Mouse (Mus musculus): Measurements from ENCODE around the gene Rint1. TPM values are rescaled to one million over a fixed set of nuclear protein-coding genes. Genes with fewer than 3 reads are reported as not detected.

Gene Rint1
- 25.8 and 28.8 TPM in 2 replicates for polyA plus RNA-seq (2014; fragmentation: Nextera tagmentation; extraction: Ambion mirVana)

DNA sequence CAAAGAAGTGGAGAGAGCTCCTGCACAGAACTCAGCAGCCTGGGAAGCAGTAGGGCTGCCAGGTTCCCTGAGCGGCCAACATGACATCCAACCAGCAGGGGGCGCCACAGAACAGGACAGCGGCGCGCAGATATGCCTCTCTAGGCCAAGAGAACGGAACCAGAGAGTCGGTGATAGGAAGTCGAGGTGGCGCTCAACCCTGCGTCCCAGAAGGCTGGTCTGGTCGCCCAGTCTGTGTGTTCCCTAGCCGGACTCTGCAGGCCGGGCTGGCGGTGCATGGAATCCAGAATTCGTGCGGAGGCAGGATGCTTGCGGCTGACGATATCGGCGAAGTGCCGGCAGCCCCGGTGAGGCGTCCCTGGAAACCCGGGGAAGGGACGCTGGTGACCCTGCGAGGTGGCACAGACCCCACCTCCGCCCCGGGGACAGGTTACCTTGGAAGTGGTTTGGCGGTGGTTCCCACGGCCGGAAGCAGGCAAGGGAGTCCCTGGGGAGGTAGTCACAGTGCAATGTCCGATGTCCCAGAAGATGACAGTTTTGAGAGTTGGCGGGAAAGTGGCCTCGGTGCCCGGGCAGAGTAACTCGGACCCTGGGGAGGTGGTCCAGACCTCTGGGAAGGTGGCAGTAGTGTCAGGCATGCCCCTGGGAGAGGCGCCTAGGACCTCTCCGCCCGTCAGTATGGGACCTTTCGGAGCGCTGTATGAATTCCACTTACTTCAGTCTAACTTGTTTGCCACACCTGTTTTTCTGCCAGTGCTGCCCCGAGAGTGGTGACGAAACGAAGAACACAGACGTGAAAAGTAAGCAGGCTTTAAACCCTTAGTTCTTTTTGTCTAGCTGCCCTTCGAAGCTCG is at the start of gene Rint1:
Gene Rint1, plus strand, starts transcription at position 176 of the 854 bp plus-strand sequence.
- Histone ChIP-seq H3K27ac (peak within 1 kb of the TSS; percentile 73), H3K4me2 (replicated peaks) (peak within 1 kb of the TSS; percentile 94), H3K36me3 (replicated peaks; ENCODE audit: control insufficient read depth, insufficient read depth) (peaks cover 9% of the 10 kb centered on the region; the same call in 1 of the 2 replicates), H3K9me3 (ENCODE audit: control insufficient read depth, low read length) (no peaks in the 10 kb centered on the region), H3K9ac (peak within 1 kb of the TSS; percentile 91), H3K4me3 (replicated peaks; ENCODE audit: low read length) (peak within 1 kb of the TSS; percentile 91), H3K4me1 (replicated peaks; ENCODE audit: control insufficient read depth, insufficient read depth, low read length) (peaks cover 8% of the 10 kb centered on the region), H3K27me3 (ENCODE audit: control insufficient read depth, insufficient read depth, low read length) (no peaks in the 10 kb centered on the region)
- WGBS: 3% methylated on average over 47 of the region's 47 CpGs
- peak; percentile 98 for DNase-seq (ENCODE audit: low spot score)
- ATAC-seq (ENCODE audit: low FRiP score): peak; percentile 79

DNA sequence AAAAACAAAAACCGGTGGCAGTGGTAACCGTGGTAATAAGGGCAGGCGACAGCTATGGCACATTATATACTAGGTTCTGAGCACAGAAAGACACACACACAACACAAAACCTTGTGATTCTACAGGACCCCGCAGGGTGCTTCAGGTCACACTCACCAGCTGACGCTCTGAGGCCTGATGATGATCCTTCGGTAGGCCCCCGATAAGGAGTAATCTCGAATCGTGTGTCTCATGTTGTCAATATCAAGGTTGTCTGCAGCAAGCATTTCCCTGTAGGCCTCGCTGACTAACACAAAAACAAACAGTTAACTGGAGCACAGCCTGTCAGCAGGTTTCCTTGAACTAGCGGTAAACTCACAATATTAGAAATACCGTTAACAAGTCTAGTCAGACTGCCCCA is 44.2 kb upstream of the Rint1 start:
- Histone ChIP-seq H3K9ac (no peak overlapping the region), H3K4me1 (replicated peaks; ENCODE audit: control insufficient read depth, insufficient read depth, low read length) (no peaks in the 10 kb centered on the region), H3K36me3 (replicated peaks; ENCODE audit: control insufficient read depth, insufficient read depth) (peaks cover 83% of the 10 kb centered on the region), H3K4me2 (replicated peaks) (no peak overlapping the region), H3K27me3 (ENCODE audit: control insufficient read depth, insufficient read depth, low read length) (no peaks in the 10 kb centered on the region), H3K9me3 (ENCODE audit: control insufficient read depth, low read length) (no peaks in the 10 kb centered on the region), H3K4me3 (replicated peaks; ENCODE audit: low read length) (no peak overlapping the region), H3K27ac (no peak overlapping the region)
- DNase-seq (ENCODE audit: low spot score) (no peak), ATAC-seq (ENCODE audit: low FRiP score) (no peak)
- WGBS: 96% methylated on average over 12 of the region's 12 CpGs

GRCm38 (mm10) chr5:23749882-23750281 is 37.6 kb upstream of the Rint1 start:
- Histone ChIP-seq H3K9ac (no peak overlapping the region), H3K27me3 (ENCODE audit: control insufficient read depth, insufficient read depth, low read length) (no peaks in the 10 kb centered on the region), H3K4me2 (replicated peaks) (no peak overlapping the region), H3K36me3 (replicated peaks; ENCODE audit: control insufficient read depth, insufficient read depth) (peaks cover 41% of the 10 kb centered on the region), H3K27ac (no peak overlapping the region), H3K4me3 (replicated peaks; ENCODE audit: low read length) (no peak overlapping the region), H3K4me1 (replicated peaks; ENCODE audit: control insufficient read depth, insufficient read depth, low read length) (no peaks in the 10 kb centered on the region), H3K9me3 (ENCODE audit: control insufficient read depth, low read length) (no peaks in the 10 kb centered on the region)
- WGBS: 64% methylated on average over 2 of the region's 2 CpGs
- no peak for ATAC-seq (ENCODE audit: low FRiP score)
- no peak for DNase-seq (ENCODE audit: low spot score)

DNA sequence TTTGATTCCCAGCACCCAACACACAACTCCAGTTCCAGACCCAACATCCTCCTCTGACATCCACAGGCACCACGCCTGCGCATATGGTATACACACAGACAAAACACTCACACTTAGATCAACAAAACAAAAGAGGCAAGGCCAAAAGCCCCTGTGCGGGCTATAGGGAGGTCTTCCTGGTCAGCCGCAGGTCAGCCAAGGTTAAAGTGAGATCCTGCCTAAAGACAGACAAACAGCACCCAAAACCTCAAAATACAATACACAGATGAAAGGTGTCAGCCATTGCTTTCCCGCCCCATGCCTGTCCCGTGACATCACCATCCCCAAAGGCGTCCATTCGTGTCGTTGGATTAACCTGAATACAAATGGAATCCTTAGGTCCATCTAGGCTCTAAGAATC is 31.9 kb upstream of the Rint1 start:
- no peak overlapping the region for H3K4me3 ChIP-seq (replicated peaks; ENCODE audit: low read length)
- H3K9ac ChIP-seq: no peak overlapping the region
- peaks cover 28% of the 10 kb centered on the region for H3K36me3 ChIP-seq (replicated peaks; ENCODE audit: control insufficient read depth, insufficient read depth)
- H3K27me3 ChIP-seq (ENCODE audit: control insufficient read depth, insufficient read depth, low read length): no peaks in the 10 kb centered on the region
- H3K9me3 ChIP-seq (ENCODE audit: control insufficient read depth, low read length): no peaks in the 10 kb centered on the region
- H3K4me1 ChIP-seq (replicated peaks; ENCODE audit: control insufficient read depth, insufficient read depth, low read length): no peaks in the 10 kb centered on the region
- WGBS: 97% methylated on average over 9 of the region's 9 CpGs
- no peak for DNase-seq (ENCODE audit: low spot score)
- ATAC-seq (ENCODE audit: low FRiP score): no peak
- no peak overlapping the region for H3K4me2 ChIP-seq (replicated peaks)
- H3K27ac ChIP-seq: no peak overlapping the region

- H3K4me2 ChIP-seq (replicated peaks): no peak overlapping the region
- no peaks in the 10 kb centered on the region for H3K4me1 ChIP-seq (replicated peaks; ENCODE audit: control insufficient read depth, insufficient read depth, low read length)
- H3K4me3 ChIP-seq (replicated peaks; ENCODE audit: low read length): no peak overlapping the region
- no peak overlapping the region for H3K9ac ChIP-seq
- no peaks in the 10 kb centered on the region for H3K27me3 ChIP-seq (ENCODE audit: control insufficient read depth, insufficient read depth, low read length)
- no peak overlapping the region for H3K27ac ChIP-seq
- ATAC-seq (ENCODE audit: low FRiP score) (no peak), DNase-seq (ENCODE audit: low spot score) (no peak)
- WGBS: 96% methylated on average over 4 of the region's 4 CpGs
- no peaks in the 10 kb centered on the region for H3K9me3 ChIP-seq (ENCODE audit: control insufficient read depth, low read length)
- peaks cover 31% of the 10 kb centered on the region for H3K36me3 ChIP-seq (replicated peaks; ENCODE audit: control insufficient read depth, insufficient read depth)
These were observed 31.1 kb upstream of the Rint1 start for GRCm38 (mm10) chr5:23756368-23756767.

DNA sequence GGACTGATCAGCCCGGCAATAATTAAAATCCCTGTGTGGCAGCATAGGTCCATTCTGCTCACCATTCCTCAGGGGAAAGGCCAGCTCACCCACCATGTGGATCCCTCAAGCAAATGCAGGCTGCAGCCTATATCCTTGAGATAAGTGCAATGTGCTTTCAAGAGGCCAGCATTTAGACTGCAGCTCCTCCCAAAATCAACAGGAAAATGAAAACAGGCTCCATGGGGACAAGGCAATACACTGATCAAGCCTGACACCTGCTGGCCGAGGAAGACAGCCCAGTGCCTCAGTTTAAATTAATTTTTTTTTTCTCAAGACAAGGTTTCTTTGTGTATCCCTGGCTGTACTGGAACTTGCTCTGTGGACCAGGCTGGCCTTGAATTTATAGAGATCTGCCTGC is 28.9 kb upstream of the Rint1 start:
- peak; percentile 40; the same call in 1 of the 2 replicates for ATAC-seq (ENCODE audit: low FRiP score)
- Histone ChIP-seq H3K27me3 (ENCODE audit: control insufficient read depth, insufficient read depth, low read length) (no peaks in the 10 kb centered on the region), H3K27ac (no peak overlapping the region), H3K4me2 (replicated peaks) (no peak overlapping the region), H3K36me3 (replicated peaks; ENCODE audit: control insufficient read depth, insufficient read depth) (peaks cover 43% of the 10 kb centered on the region), H3K4me3 (replicated peaks; ENCODE audit: low read length) (no peak overlapping the region), H3K4me1 (replicated peaks; ENCODE audit: control insufficient read depth, insufficient read depth, low read length) (no peaks in the 10 kb centered on the region), H3K9me3 (ENCODE audit: control insufficient read depth, low read length) (no peaks in the 10 kb centered on the region), H3K9ac (no peak overlapping the region)
- 53% methylated on average over 2 of the region's 2 CpGs for WGBS
- DNase-seq (ENCODE audit: low spot score): peak; percentile 67

GRCm38 (mm10) chr5:23762531-23762930 is 25.0 kb upstream of the Rint1 start:
- no peak for DNase-seq (ENCODE audit: low spot score)
- H3K36me3 ChIP-seq (replicated peaks; ENCODE audit: control insufficient read depth, insufficient read depth): peaks cover 40% of the 10 kb centered on the region
- 94% methylated on average over 6 of the region's 6 CpGs for WGBS
- no peaks in the 10 kb centered on the region for H3K27me3 ChIP-seq (ENCODE audit: control insufficient read depth, insufficient read depth, low read length)
- H3K9ac ChIP-seq: no peak overlapping the region
- ATAC-seq (ENCODE audit: low FRiP score): no peak
- H3K4me1 ChIP-seq (replicated peaks; ENCODE audit: control insufficient read depth, insufficient read depth, low read length): no peaks in the 10 kb centered on the region
- H3K4me2 ChIP-seq (replicated peaks): no peak overlapping the region
- H3K9me3 ChIP-seq (ENCODE audit: control insufficient read depth, low read length): no peaks in the 10 kb centered on the region
- no peak overlapping the region for H3K27ac ChIP-seq
- H3K4me3 ChIP-seq (replicated peaks; ENCODE audit: low read length): no peak overlapping the region

DNA sequence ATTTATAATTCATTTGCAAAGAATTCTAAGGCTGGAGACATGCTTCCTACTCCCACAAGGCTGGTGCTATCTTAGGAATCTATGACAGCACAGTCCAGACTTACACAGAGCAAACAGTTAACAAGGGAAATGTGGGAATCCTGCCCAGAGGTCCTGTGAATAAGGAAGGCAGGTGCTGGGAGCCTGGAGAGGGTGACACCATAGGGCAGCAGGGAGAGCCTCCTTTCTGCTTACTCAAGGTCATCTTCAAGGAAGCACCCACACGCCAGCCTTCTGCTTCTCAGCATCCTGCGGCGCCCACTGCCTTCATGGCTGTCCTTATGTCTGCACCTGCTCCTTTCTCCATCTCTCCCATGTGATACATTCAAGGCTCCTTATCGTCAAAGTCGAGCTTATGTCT is 23.0 kb upstream of the Rint1 start:
- Histone ChIP-seq H3K4me1 (replicated peaks; ENCODE audit: control insufficient read depth, insufficient read depth, low read length) (no peaks in the 10 kb centered on the region), H3K36me3 (replicated peaks; ENCODE audit: control insufficient read depth, insufficient read depth) (peaks cover 49% of the 10 kb centered on the region), H3K9ac (no peak overlapping the region), H3K9me3 (ENCODE audit: control insufficient read depth, low read length) (no peaks in the 10 kb centered on the region), H3K4me2 (replicated peaks) (no peak overlapping the region), H3K4me3 (replicated peaks; ENCODE audit: low read length) (no peak overlapping the region), H3K27me3 (ENCODE audit: control insufficient read depth, insufficient read depth, low read length) (no peaks in the 10 kb centered on the region), H3K27ac (no peak overlapping the region)
- ATAC-seq (ENCODE audit: low FRiP score) (no peak), DNase-seq (ENCODE audit: low spot score) (no peak)
- WGBS: 96% methylated on average over 5 of the region's 5 CpGs

DNA sequence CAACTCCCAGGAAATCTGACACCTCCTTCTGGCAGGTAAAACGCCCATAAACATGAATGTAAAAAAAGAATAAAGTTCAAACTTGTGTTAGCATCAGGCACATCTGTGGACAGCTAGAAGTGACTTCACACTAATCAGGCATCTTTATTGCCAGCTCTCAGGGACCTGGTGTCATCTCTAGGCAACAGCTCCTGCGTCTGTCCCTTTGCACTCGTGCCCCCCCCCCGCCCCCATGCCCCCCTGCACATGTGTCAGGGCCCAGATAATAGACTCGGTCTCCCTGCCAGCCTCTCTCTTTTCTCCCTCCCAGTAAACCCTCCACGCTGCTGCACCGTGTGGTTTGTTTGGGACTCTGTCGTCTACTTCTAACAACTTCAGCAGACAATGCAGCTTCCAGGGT is 16.4 kb upstream of the Rint1 start:
- Histone ChIP-seq H3K4me2 (replicated peaks) (no peak overlapping the region), H3K9me3 (ENCODE audit: control insufficient read depth, low read length) (no peaks in the 10 kb centered on the region), H3K4me1 (replicated peaks; ENCODE audit: control insufficient read depth, insufficient read depth, low read length) (no peaks in the 10 kb centered on the region), H3K9ac (no peak overlapping the region), H3K36me3 (replicated peaks; ENCODE audit: control insufficient read depth, insufficient read depth) (peaks cover 54% of the 10 kb centered on the region), H3K27ac (no peak overlapping the region), H3K27me3 (ENCODE audit: control insufficient read depth, insufficient read depth, low read length) (no peaks in the 10 kb centered on the region), H3K4me3 (replicated peaks; ENCODE audit: low read length) (no peak overlapping the region)
- 42% methylated on average over 8 of the region's 8 CpGs for WGBS
- DNase-seq (ENCODE audit: low spot score) (no peak), ATAC-seq (ENCODE audit: low FRiP score) (no peak)
